Mouse (Mus musculus): ENCODE data around the gene Atp6v0e. TPM values are rescaled to one million over a fixed set of nuclear protein-coding genes. Genes with fewer than 3 reads are reported as not detected.

Gene Atp6v0e
- total RNA-seq, 2 experiments from 2014 or later, result 31.3 to 34.7 TPM

- no peak for DNase-seq (ENCODE audit: extremely low spot score in 1 of 2, low spot score in 2 of 2)
- intact Hi-C loops (cut with DNase I), result loop anchor here (2.0 to 5.0 kb wide), 2 partner anchors 131 to 171 kb away; no protein-coding TSS in a partner anchor
Observed at GRCm38 (mm10) chr17:26637851-26638250, 25.2 kb upstream of the Atp6v0e start.

GRCm38 (mm10) chr17:26638655-26639054 is 24.4 kb upstream of the Atp6v0e start:
- intact Hi-C loops (cut with DNase I), result loop anchor here (2.0 to 5.0 kb wide), 2 partner anchors 131 to 172 kb away; no protein-coding TSS in a partner anchor
- DNase-seq (ENCODE audit: extremely low spot score in 1 of 2, low spot score in 2 of 2), result peak; percentile 45 to 85

- intact Hi-C loops (cut with DNase I), result loop anchor here (2.0 to 5.0 kb wide), 2 partner anchors 132 to 173 kb away; no protein-coding TSS in a partner anchor
Observed at GRCm38 (mm10) chr17:26639791-26640190, 23.2 kb upstream of the Atp6v0e start.

GRCm38 (mm10) chr17:26640286-26640740 is 22.7 kb upstream of the Atp6v0e start:
- intact Hi-C loops (cut with DNase I), result no loop called here

More at GRCm38 (mm10) chr17:26639791-26640190, 23.2 kb upstream of the Atp6v0e start:
- no peak for DNase-seq (ENCODE audit: extremely low spot score in 1 of 2, low spot score in 2 of 2)

DNA sequence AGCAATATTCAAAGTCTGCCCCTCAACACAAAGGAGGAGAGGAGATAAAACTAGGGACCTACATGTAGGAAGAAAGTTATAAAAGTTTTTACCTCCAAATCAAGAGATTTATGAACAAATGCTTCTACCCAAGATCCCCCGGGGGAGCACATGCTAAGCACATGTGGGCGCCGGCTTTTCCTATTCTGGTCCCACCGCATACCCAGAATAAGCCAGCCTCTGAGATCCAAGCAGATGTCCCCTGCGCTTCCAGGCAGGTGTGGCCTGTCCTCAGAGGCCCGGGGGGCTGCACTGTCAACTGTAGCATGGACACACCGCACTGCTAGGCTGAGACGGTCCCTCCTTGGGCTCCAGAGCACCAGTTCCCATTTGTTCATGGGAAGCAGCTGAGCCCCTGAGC is 19.6 kb upstream of the Atp6v0e start:
- intact Hi-C loops (cut with DNase I), result no loop called here
- no peak for DNase-seq (ENCODE audit: extremely low spot score in 1 of 2, low spot score in 2 of 2)

More at GRCm38 (mm10) chr17:26640286-26640740, 22.7 kb upstream of the Atp6v0e start:
- no peak for DNase-seq (ENCODE audit: extremely low spot score in 1 of 2, low spot score in 2 of 2)

- intact Hi-C loops (cut with DNase I), result no loop called here
- DNase-seq (ENCODE audit: extremely low spot score in 1 of 2, low spot score in 2 of 2), result no peak
Observed at GRCm38 (mm10) chr17:26643993-26644392, 19.0 kb upstream of the Atp6v0e start.

GRCm38 (mm10) chr17:26644509-26645410 is 18.3 kb upstream of the Atp6v0e start:
- DNase-seq (ENCODE audit: extremely low spot score in 1 of 2, low spot score in 2 of 2), result no peak
- intact Hi-C loops (cut with DNase I), result no loop called here

GRCm38 (mm10) chr17:26645411-26645854 is 17.6 kb upstream of the Atp6v0e start:
- DNase-seq (ENCODE audit: extremely low spot score in 1 of 2, low spot score in 2 of 2), result no peak
- intact Hi-C loops (cut with DNase I), result no loop called here

DNA sequence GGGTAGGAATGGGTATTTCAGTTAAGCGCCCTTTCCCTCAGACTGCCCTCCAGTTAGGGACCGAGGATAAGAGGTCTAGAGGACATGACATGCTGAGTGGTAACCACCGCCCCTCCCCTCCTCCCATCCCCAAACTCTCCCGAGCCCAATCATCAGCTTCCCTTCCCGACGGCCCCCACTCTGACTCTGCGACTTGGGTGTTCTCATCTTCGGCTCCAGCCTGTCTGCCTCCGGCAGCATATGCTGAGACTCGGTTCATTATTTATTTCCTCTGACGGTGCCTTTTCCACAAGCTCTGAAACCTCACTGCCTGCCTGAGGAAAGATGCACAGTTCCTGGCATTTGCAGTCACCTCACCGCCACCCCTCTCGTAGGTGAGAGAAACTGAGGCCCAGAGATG is 15.7 kb upstream of the Atp6v0e start:
- intact Hi-C loops (cut with DNase I), result no loop called here
- no peak for DNase-seq (ENCODE audit: extremely low spot score in 1 of 2, low spot score in 2 of 2)

GRCm38 (mm10) chr17:26649565-26649964 is 13.5 kb upstream of the Atp6v0e start:
- intact Hi-C loops (cut with DNase I), result no loop called here
- DNase-seq (ENCODE audit: extremely low spot score in 1 of 2, low spot score in 2 of 2), result no peak

GRCm38 (mm10) chr17:26650451-26651363 is 12.3 kb upstream of the Atp6v0e start:
- DNase-seq (ENCODE audit: extremely low spot score in 1 of 2, low spot score in 2 of 2), result no peak
- intact Hi-C loops (cut with DNase I), result no loop called here

DNA sequence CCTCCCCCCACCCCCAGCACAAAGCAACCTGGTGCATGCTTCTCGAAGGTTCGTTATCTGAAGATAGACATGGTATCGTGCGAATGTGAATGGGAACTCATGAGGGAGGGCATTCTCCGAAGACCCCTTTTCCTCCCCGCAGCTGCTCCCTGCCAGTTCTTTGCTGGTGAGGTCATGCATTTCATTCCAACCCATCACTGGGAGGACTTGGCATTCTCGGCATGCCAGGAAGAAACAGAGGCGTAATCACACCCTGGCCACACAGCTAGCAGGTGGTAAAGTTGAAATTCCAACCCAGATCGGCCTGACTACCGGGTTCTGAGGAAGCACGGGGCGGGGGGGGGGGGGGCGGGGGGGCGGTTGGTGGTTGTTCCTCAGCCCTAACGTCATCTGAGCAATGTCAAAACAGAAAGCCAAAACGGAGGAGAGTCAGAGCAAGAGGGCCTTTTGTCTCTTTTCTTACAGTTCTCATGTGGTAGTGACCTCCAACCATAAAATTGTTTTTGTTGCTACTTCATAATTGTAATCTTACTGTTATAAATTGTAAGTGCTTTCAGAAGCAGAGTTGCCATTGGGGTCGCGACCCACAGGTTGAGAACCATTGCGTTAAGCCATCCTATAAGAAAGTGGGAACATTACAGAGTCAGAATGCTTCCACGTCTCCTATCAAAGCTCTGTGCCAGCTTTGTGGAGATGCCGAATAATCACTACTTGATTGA is 4.0 kb upstream of the Atp6v0e start:
- no peak for DNase-seq (ENCODE audit: extremely low spot score in 1 of 2, low spot score in 2 of 2)
- intact Hi-C loops (cut with DNase I), result no loop called here

DNA sequence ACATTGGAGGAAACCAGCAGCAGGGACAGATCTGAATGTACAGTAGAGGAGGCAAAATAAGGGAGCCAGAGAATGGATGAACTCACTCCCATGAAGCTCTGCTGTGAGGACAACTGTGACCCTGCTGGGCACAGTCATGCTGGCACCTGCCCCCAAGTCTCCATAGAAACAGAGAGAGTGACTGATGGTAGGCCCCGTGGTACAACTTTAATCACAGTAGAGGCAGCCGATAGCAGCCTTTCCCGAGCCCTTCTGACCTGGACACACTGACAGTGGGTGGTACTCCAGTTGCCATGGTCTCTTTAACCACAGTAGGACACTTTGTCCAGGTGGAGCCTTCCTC is 3.5 kb upstream of the Atp6v0e start:
- no peak for DNase-seq (ENCODE audit: extremely low spot score in 1 of 2, low spot score in 2 of 2)
- intact Hi-C loops (cut with DNase I), result no loop called here

DNA sequence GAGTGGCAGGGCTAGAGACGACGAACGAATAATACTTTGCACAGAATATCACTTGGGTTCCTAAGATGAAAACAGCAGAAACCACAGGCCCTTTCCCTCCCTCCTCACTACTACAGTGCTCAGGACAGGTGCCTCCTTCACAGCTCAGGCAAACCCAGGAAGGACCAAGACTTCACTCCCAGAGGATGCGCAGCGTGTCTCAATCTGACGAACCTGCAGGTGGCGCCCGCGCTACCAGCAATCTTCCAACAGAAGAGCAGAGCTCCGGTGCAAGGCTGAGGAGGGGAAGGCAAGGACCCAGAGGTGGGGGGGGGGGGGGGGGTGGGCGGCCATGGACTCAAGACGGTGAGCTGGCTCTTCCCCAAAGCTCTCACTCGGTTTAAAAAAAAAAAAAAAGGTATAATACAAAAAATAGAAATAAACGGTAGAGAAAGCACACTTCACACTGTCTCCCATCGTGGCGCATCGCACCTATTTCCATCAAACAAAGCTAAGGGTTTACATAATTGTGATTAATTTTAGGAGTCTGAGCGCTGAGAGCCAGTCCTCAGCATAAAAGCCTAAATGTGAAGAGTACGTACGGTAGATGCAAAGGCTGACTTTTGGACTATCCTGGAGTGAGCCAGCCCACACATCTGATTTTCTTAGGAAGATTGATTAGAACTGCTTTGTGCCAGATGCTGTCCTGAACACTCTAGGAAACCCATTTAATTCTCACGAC is 2.7 kb upstream of the Atp6v0e start:
- DNase-seq (ENCODE audit: extremely low spot score in 1 of 2, low spot score in 2 of 2), result peak; percentile 87 to 90
- intact Hi-C loops (cut with DNase I), result loop anchor here (5.0 to 10.0 kb wide), 2 partner anchors 124 to 227 kb away; partner anchors contain the start of gene Bnip1

- no peak for DNase-seq (ENCODE audit: extremely low spot score in 1 of 2, low spot score in 2 of 2)
- intact Hi-C loops (cut with DNase I), result loop anchor here (5.0 to 10.0 kb wide), 2 partner anchors 123 to 225 kb away; partner anchors contain the start of gene Bnip1
Observed at GRCm38 (mm10) chr17:26662204-26662603, 827 bp upstream of the Atp6v0e start.

DNA sequence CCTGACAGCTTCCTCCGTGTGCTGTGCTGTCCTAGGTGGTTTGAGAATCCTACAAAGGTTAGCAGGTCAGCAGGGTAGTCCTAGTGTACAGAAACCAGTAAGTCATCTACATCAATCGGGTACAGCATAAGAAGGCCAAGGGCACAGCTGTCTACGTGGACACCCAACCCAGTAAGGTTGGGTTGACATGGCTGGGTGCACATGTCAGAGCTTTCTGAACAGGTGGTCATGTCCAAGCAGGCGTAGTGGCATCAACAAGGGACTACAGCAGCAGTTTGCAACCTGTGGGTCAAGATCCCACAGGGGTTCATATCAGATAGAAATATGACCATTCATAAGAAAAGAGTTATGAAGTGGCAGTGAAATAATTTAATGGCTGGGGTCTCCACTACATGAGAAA is 2.6 kb downstream of the Atp6v0e start:
- no peak for DNase-seq (ENCODE audit: extremely low spot score in 1 of 2, low spot score in 2 of 2)
- intact Hi-C loops (cut with DNase I), result loop anchor here (10.0 kb wide), 1 partner anchor 119 kb away; the partner anchor contains the start of gene Bnip1

- DNase-seq (ENCODE audit: extremely low spot score in 1 of 2, low spot score in 2 of 2), result no peak
- intact Hi-C loops (cut with DNase I), result no loop called here
Observed at GRCm38 (mm10) chr17:26671268-26671667, 8.2 kb downstream of the Atp6v0e start.

DNA sequence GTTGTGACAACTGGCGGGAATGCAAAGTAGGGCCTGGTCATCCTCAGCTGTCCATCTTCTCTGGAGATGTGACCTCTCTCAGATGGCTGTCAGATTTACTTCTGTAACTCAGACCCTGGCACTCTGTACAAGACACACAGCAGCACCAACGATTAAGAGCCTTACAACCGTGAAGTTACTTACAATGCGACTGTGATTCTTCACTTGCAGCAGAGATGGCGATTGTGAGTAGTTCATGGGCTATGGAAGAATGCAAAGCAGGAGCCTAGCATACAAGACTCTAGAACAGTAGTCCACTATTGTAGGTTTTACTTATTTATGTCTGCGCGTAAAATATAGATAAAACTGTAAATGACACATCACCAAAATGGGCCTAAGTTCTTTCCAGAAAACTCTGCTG is 12.8 kb downstream of the Atp6v0e start:
- intact Hi-C loops (cut with DNase I), result no loop called here
- DNase-seq (ENCODE audit: extremely low spot score in 1 of 2, low spot score in 2 of 2), result no peak
